Mouse (Mus musculus): ENCODE data around the gene Mcf2l. TPM values are rescaled to one million over a fixed set of nuclear protein-coding genes. Genes with fewer than 3 reads are reported as not detected.

Mcf2l gene
- polyA plus RNA-seq, 1 experiment from 2014 or later: 97.0 TPM

DNA sequence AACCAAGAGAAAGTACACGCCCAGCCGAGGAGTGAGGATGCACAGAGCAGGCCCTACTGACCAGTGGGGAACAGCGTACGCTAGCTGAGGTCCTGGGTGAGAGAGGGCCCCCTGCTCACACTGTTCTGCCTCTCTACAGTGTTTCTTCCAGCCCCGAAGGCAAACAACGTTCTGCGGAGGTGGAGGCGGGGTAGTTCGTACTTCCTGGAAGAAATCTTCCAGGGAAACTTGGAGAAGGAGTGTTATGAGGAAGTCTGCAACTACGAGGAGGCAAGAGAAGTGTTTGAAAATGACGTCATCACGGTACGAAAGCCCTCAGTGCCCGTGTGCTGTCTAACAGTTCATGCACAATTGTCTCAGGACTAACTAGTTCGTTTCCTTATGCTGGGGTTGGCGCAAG, 189.5 kb downstream of the Mcf2l start:
- Histone ChIP-seq H3K27me3 (replicated peaks) (no peaks in the 10 kb centered on the region), H3K4me3 (no peak overlapping the region), H3K27ac (no peak overlapping the region), H3K9ac (no peak overlapping the region), H3K4me2 (replicated peaks) (no peak overlapping the region), H3K36me3 (no peaks in the 10 kb centered on the region), H3K4me1 (no peaks in the 10 kb centered on the region), H3K9me3 (no peaks in the 10 kb centered on the region)
- no peak for ATAC-seq (ENCODE audit: low FRiP score, low read depth)
- WGBS: 83% methylated on average over 16 of the region's 16 CpGs

Small RNA genes within 50 kb of the gene (microRNA-seq; reads per million reads assigned to microRNA genes)
- gene Gm38671: 0.87 reads per million

Other genes starting within 250 kb of the Mcf2l start
- 43.0 and 50.4 TPM in 2 replicates for gene Tubgcp3, start 201.6 kb upstream of the Mcf2l start, polyA plus RNA-seq (2016; fragmentation: Nextera tagmentation; extraction: Ambion mirVana)
- gene Atp11a, start 116.8 kb upstream of the Mcf2l start, polyA plus RNA-seq (2016; fragmentation: Nextera tagmentation; extraction: Ambion mirVana): 14.2 and 19.6 TPM in 2 replicates
- gene F7, start 152.2 kb downstream of the Mcf2l start, polyA plus RNA-seq (2016; fragmentation: Nextera tagmentation; extraction: Ambion mirVana): 0.10 and 0.14 TPM in 2 replicates
- 0.23 and 0.43 TPM in 2 replicates for gene F10, start 163.5 kb downstream of the Mcf2l start, polyA plus RNA-seq (2016; fragmentation: Nextera tagmentation; extraction: Ambion mirVana)
- gene Proz, start 187.1 kb downstream of the Mcf2l start, polyA plus RNA-seq (2016; fragmentation: Nextera tagmentation; extraction: Ambion mirVana): 0.41 and 0.53 TPM in 2 replicates
- 54.9 and 56.5 TPM in 2 replicates for gene Pcid2, start 231.7 kb downstream of the Mcf2l start, polyA plus RNA-seq (2016; fragmentation: Nextera tagmentation; extraction: Ambion mirVana)
- 84.7 and 85.9 TPM in 2 replicates for gene Cul4a, start 231.8 kb downstream of the Mcf2l start, polyA plus RNA-seq (2016; fragmentation: Nextera tagmentation; extraction: Ambion mirVana)